Mouse (Mus musculus): Measurements from ENCODE around the gene Tenm4.

Gene Tenm4

DNA sequence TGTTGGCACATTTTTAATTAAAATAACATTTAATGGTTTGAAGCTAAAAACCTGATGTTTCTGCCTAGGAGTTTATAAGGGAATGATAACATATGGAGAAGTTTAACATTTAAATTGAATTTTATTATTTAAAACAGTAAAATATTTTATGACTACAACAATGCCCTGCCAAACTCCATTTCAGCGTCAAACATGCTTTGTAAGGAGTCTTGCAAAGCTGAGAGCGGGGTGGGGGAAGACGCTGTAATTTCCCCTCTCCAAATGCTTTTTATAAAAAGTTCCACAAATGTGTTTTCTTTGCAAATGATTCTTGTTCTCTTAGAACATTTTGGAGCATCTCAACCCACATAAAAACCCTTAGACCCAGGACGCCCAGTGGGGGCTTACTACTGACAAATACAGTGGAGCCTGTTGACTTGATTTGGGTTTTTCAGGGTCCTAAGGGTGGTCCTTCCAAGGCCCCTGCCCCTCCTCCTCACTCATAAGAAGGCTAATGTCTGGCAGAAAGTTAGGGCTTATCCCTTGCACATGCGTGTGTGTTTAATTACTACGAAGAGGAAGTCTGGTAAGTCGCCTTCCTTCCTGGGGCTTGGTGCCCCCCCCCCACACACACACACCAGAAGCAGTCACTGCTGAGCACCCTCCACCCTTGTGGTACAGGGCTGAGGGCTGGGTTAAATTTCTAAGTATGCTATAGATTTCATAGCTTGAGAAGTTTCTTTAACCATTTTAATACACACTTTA is 563.4 kb downstream of the Tenm4 start:
- DNase-seq (ENCODE audit: low spot score): no peak

DNA sequence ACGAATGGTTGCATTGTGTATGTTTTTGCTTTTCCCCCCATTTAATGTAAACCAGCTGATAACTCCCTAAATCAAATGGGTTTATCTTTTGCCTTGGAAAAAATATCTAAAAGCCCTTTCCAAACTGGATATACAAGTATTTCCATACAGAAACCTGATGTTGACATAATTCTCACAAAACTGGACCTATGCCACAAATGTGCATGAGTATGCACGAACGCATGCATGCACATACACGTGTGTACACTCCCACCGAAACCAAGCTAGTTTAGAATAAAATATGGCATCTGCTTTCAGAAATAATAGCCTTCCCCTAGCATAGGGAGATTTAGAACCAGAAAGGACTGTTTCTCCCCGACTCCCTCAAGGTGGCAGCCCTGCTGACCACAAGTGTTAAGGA is 569.6 kb downstream of the Tenm4 start:
- no peak for DNase-seq (ENCODE audit: low spot score)

DNA sequence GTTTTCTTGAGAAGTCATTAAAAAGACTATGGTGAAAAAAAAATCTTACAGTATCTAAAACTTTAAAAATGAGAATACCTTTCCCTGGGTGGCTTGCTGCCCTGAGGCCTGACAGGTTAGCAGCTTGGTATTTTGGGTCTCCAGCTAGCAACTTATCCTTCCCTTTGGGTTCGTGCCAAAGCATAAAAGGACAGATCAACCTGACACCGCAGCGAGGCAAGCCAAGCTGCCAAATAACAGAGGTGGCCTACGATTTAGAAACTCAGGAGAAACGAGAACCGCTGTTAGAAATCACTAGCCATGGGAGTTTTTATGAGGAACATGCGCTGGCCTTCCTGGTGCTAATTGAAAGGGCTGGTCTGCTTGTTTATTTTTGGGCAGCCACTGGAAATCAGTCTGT is 571.2 kb downstream of the Tenm4 start:
- no peak for DNase-seq (ENCODE audit: low spot score)

DNA sequence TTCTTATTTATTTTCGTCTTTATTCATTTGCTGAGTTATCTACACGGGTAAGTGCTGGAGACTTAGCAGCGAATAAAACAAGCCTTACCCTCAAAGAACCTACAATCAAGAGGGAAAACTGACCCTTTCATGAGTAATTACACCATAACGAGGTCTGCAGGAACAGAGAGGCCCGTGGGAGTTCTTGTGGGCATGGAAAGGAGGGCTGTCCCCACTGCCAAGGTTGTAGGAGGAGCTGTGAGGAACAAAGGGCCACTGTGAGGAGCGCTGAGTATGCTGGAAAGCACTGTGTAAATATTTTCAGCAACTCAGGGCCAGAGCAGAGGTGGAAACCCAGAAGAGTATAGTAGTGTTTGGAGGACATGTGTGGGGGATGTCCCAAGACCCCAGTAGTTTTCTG is 574.9 kb downstream of the Tenm4 start:
- DNase-seq (ENCODE audit: low spot score): no peak

DNA sequence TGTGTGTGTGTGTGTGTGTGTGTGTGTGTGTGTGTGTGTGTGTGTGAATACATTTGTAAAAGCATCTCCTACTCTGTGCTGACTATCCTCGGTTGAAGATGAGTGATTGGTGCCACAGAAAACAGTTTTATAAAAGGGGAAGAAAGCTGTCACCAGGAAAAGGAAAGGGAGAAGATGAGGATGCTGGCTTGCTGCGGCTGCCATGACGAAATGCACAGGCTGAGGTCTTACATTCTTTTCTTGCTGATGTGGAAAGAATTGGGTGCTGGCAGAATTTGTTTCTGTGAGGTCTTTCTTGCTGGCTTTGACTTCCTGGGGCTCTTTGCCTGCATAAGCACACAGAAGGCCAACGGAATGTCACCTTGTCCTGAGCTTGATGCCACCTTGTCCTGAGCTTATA is 575.7 kb downstream of the Tenm4 start:
- DNase-seq (ENCODE audit: low spot score): no peak

DNA sequence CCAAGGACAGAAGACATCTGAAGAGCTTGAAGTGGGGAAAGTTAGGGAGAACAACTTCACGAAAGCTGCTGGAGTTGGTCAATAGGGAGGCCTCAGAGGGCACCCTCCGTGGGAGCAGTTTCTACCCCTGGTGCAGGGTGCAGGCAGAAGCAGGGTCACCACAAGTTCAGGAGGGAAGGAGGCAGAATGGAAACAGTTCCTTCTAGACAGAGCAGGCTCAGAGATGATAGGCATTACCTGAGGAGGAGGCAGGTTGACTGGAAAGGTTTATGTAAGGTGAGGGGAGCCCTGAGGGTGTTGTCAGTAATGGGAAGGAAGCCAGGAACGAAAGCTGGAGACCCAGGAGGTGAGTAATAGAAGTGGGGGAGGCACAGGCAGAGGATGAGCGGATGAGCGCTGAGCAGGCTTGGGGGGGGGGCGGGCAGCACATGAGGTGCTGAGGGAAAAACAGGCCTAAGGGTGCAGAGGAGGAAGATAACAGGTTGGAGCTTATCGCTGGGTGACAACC is 577.5 kb downstream of the Tenm4 start:
- DNase-seq (ENCODE audit: low spot score): no peak

DNA sequence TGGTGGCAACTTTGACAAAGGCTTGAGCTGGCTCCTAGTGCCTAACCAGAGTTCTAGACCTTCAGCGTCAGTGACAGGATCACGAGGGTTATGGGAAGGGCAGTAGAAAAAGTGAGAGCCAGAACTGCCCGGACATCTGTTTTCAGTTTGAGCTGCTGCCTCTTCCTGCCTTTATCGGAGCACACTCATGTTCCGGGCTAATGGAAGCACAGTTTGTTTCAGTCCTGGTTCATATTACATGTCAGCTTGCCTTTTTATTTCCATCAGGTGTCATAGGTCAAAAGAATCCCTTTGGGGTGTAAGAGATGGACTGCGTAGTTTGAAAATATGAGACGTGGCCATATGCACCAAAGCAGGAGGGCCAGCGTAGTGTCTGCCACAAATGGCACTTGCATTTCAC is 578.7 kb downstream of the Tenm4 start:
- no peak for DNase-seq (ENCODE audit: low spot score)

DNA sequence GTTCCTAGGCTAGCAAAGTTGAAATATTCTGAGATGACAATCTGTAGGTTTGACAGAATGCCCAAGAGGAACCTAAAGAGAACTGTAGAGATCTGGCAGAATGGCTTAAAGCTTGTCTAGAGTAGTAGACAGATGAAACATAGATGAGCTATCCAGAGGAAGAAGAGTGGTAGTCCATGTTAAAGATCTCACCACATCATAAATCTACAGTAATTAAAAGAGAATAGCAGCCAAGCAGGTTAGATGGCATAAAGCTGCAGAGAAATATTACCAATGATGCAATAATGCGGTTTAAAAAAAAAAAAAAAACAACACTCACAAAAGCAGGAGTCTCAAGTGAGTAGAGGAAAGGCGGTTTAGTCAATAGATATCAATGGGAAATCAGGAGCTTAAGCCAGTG is 580.2 kb downstream of the Tenm4 start:
- no peak for DNase-seq (ENCODE audit: low spot score)

DNA sequence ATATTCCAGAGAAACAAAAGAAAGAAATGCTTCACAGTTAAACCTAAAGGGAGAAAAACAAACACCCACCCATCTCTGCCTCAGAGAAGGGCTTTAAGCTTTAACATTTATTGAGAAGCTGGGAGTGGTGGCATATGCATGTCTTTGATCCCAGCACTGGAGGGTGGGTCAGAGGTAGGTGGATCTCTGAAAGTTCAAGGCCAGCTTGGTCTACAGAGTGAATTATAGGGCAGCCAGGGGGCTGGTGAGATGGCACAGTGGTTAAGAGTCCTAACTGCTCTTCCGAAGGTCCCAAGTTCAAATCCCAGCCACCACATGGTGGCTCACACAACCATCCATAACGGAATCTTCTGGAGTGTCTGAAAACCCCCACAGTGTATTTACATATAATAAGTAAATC is 581.7 kb downstream of the Tenm4 start:
- no peak for DNase-seq (ENCODE audit: low spot score)

DNA sequence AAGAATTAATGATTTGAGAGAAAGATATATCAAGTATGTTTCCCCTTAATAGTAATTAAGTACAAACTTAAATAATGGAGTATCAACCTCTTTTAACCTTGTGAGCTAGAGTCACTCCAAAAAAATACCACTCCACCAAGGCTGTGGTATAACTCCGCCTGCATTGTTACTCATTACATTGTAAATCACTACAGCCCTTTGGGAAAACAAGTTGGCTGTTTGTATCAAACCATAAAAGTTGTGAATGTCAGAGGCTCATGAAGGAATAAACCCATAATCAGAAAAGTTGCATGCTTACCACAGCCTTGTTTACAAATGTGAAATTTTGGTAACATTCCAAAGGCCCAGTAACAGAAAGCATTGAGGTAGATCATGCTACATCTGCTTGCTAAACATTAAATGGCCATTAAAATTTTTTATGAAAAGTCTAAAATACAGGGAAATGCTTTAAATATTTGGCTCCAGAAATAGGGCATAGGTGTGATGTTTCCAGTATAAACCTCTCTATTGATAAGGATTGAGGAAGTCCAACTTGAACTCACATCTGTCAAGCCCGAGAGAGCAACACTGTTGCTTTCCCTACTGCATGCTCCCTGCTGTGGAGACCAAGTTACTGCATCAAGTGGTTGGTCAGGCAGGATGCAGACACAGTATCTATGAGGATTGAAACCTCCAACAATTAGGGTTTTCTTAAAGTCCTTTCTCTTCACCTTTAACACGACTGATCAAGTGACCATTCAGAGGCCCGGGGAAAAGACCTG is 582.5 kb downstream of the Tenm4 start:
- no peak for DNase-seq (ENCODE audit: low spot score)

DNA sequence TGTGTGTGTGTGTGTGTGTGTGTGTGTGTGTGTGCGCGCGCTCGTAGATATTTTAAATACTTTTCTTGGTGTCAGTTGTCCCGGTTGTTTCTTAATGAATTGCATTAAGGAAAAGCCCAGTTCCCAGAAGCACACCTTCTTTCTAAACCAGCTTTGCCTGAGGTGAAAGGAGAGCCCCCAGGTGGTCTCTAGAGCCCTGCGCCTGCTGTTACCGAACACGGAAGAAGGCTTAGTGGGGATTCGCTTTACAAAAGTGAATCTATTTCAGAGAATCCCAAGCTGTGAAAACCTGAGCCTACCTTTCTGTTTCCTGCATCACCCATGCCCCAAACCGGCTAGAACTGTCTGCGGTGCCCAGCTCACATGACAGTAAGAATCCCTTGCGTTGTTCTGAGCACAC is 583.1 kb downstream of the Tenm4 start:
- no peak for DNase-seq (ENCODE audit: low spot score)

DNA sequence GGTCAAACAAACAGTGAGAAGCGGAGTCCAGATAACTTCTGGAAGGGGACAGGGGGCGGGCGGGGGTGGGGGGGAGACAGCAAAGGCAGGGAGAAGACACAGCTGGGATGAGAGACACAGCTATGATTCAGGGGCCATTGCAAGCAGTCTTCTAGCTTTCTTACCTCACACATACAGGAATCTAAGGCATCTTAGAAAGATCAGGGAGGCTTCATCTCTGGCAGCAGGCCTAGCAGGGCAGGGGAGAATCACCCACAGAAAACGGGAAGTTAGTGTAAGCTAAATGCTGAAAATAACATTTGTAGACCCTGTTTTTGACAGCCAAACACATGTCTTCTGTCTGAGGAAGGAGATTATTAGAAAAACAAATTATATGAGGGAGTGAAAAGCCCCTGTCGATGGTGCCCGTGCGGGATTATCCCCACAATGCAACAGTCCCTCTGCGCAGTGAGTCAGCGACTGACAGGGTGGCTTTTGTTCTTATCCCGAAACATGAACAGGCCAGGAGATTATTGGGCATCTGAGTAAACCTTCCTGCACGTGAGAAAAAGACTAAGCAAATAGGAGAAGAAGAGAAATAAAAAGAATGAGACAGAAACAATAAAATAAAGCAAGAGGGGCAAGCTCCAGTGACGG is 584.5 kb downstream of the Tenm4 start:
- DNase-seq (ENCODE audit: low spot score): no peak

DNA sequence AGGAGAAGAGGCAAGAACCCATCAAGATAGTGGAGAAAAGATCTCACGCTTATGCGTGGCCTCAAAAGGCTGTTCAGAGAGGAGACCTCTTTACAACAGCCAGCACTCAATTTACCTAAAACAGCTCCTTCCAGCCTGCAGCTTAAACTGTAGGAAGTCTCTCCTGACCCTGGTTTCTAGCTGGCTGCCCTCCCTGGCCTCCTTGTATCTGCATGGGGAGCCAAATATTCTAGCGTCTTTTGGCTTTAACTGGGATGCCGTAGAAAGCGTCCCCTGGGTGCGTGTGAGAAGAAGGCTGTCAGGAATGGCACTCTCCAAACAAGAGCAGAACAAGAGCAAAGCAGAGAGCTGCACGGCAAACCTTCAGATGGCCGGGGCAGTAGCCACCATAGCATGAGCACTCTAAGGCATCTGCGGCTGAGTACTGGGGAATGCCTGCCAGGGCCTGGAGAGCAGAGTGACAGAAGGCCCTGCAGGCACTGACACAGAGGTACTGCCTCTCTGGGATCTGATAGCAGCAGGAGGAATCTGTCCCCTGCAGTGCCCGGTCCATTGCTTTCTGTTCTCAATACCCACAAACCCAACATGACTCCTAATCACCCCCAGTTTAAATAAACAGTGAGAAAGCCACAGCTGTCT is 585.2 kb downstream of the Tenm4 start:
- DNase-seq (ENCODE audit: low spot score): no peak

DNA sequence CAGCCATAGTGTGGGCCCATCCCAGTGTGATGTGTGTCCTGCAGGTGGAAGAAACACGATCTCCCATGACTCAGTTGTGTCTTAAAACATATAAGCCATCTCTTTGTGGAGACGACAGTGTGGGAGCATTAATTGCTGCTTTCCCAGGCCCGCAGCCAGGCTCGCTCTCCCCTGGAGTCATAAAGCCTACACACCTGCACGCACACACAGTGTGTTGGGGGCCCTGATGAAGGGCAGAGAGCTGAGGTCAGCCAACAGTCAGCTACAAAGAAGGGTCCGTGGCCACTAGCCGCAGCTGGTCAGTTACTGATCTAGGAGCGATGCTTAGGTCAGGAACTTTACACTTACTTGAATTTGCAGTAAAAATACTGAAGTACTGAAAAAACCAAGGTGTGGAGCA is 586.0 kb downstream of the Tenm4 start:
- no peak for DNase-seq (ENCODE audit: low spot score)

DNA sequence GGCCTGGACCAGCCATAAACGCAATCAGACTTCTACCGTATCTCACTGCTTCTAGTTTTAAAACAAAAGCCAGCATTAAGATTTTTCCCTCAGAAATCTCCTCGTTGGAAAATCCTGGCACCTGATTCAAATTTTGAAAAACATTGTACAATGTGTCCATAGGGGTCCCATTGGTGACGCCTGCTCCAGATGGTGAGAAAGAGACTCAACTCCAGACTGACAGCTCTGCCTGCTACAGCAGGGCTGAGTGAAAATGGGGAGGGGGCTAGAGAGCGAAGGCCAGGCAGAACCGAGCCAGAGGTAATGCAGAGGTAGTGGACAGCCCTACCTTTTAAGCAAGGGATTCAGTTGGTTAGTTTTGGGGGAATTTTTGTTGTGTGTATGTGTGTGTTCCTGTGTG is 589.2 kb downstream of the Tenm4 start:
- DNase-seq (ENCODE audit: low spot score): no peak

DNA sequence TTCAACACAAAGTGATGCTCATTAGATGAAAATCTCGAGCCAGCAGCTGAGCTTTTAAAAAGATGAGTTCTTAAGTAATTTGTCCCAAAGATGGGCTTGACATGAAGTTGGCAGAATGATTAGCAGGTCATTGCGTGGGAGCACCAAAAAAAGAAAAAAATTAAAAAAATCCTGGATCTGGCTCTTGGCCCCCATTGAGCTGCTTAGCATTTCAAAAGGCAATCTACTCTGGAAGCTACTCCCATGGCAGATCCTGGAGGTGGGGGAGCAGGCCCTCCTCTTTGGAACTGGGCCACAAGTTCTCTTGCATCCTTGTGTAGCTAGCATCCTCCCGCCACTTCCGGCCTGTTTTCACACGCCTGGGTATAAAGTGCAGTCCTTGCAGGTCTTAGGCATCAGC is 590.1 kb downstream of the Tenm4 start:
- no peak for DNase-seq (ENCODE audit: low spot score)

DNA sequence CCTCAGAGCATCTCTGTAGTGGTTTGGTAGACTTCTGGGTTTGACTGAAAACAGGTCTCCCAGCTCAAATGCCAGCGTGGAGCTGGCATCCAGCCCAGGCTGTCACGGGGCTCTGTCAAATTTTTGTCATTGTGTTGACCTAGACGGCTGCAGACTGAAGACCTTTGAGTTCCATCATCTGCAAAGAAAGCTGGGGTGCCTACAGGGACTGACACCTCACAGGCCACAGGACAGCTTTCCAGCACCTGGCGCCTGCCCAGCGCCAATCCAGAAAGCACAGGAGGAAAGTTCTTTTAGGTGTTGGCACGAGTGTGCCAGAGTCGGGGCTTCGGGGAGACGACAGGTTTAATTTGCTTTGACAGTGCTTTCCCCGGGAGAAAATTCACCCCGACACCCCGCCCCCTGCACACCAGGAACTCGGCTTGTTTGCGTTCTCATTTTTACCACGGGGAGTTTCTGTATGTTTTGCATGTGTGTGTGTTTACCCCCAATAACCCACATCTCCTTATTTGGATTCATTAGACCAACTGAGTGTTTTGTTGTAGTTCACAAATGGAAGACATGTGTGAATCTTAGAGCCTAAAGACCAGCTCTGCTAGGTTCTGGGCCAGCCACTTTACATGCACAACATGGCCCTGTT is 594.4 kb downstream of the Tenm4 start:
- DNase-seq (ENCODE audit: low spot score): no peak

DNA sequence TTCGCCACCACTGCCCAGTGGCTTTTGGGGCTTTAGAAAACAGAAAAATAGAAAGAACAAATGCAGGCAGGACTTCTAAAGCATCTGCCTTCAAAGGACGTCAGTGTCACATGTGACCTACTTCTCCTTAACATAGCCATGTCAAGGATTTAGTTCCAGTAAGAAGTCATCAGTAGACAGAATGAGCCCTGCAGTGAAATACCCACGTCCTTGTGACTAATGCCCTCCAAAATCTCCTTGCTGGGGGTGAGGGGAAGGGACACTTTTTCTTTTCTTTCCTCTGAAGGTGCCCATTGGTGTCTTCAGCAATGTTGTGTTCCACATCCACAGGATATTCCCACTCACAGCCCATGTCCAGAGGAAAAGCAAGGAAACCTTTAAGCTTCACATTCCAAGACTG is 596.0 kb downstream of the Tenm4 start:
- no peak for DNase-seq (ENCODE audit: low spot score)

DNA sequence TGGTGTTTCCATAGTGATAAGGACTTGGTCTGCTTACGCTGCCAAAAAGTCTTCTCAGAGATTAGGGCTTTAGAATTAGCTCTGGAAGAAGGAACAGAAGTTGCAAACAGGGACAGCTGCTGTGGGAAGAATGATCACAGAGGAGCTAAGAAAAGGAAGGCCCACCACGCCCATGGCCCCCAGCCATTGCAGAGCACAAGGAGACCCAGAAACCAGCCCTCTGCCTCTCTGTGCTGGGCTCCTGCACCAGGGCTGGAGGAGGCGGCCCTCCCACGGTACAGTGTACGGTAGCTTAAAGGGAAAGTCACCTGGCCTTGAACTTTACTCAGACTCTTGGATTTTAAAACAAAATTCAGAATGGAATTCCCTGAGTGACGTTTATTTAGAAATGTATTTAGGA is 597.7 kb downstream of the Tenm4 start:
- no peak for DNase-seq (ENCODE audit: low spot score)

DNA sequence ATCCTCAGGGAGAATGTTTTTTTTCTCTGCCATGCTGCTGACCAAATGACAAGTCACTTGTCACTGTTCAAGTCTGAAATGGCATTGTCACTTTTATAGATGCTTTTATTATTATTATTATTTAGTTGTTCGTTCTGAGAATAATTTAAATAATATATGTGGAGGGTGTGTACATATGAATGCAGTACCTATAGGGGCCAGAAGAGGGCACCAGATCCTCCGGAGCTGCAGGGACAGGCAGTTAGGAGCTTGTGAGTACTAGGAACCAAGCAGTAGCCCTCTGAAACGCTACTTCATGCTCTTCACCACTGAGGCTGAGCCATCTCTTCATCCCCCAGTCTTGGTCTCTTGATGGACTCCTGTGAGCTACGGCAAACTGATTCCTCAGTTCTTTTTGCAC is 598.7 kb downstream of the Tenm4 start:
- no peak for DNase-seq (ENCODE audit: low spot score)

DNA sequence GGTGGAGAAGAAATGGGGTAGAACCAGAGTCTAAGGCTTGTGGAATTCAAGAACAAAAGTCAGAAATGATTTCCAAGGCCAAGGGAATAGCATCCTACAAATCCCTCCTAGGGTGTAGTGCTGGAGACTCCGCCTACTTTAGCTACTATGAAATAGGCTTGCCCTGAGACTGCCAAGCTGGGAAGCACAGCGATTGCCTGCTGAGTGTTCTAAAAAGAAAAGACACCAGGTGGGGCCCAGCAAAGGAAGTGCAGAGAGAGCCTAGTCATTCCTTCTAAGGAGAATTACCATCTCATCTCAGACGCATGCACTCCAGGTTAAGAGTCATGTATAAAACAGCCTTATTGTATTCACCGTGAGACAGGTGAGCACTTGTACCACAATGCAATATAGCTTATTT is 601.9 kb downstream of the Tenm4 start:
- no peak for DNase-seq (ENCODE audit: low spot score)

DNA sequence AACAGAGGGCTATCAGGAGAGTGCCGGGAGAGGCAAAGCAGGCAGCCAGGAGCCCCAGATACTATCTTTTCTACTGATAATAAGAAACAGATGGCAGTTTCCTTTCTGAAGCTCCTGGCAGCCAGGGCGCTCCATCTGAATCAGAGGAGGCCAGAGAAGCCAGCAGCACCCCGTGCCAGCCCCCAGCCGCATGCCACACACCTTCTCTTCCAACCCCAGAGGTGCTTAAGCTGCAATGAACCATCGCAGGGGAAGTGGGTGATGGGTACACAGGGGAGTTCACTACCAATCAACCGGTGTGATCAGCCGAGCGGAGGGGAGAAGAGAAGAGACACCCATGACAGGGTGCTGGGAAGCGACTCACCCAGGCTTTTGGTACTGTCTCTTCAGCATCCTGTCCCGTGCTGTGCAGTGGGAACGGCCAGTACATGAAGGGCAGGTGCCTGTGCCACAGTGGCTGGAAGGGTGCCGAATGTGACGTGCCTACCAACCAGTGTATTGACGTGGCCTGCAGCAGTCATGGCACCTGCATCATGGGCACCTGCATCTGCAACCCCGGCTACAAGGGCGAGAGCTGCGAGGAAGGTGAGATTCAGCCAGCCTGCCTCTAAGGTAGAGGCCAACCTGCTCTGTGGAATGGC is 602.7 kb downstream of the Tenm4 start:
- DNase-seq (ENCODE audit: low spot score): no peak

Data from ovary, postnatal 14 days (tissue).